Mouse (Mus musculus): Measurements from ENCODE around the gene Cdk2. TPM values are rescaled to one million over a fixed set of nuclear protein-coding genes. Genes with fewer than 3 reads are reported as not detected.
"Not testable (repeated sequence)": the region's sequence is repeated elsewhere in the genome, so short reads cannot be mapped to it uniquely, and the experiment has no call there.

Cdk2 gene
- polyA plus RNA-seq, 1 experiment from 2014 or later: 29.7 TPM

DNA sequence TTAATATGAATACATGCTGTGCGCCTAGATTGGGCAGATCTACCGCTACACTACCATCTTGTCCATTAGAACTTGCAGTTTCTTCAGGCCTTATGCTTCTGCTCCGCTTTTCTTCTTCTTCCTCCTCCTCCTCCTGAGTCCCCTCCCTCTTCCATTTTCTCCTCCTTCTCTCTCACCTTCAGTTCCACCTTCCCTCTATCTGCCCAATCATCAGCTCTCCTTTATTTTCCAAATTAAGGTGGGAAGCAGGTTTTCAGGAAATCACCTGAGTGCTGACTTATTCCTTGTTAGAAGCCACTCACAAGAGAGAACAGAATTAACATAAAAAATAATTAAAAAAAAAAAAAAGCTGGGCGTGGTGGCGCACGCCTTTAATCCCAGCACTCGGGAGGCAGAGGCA, 6.5 kb upstream of the Cdk2 start:
- not testable (repeated sequence) for H3K27ac ChIP-seq (ENCODE audit: low read length); ATAC-seq; H3K36me3 ChIP-seq (ENCODE audit: control insufficient read depth, insufficient read depth); H3K4me2 ChIP-seq (ENCODE audit: low read length); H3K27me3 ChIP-seq (replicated peaks; ENCODE audit: control insufficient read depth, insufficient read depth, low read length); H3K9me3 ChIP-seq (ENCODE audit: control insufficient read depth, low read length); H3K9ac ChIP-seq (replicated peaks; ENCODE audit: low read depth, low read length); H3K4me1 ChIP-seq (replicated peaks; ENCODE audit: control insufficient read depth, insufficient read depth, low read length); H3K4me3 ChIP-seq (replicated peaks; ENCODE audit: low read length)
- 97% methylated on average over 7 of the region's 7 CpGs for WGBS

DNA sequence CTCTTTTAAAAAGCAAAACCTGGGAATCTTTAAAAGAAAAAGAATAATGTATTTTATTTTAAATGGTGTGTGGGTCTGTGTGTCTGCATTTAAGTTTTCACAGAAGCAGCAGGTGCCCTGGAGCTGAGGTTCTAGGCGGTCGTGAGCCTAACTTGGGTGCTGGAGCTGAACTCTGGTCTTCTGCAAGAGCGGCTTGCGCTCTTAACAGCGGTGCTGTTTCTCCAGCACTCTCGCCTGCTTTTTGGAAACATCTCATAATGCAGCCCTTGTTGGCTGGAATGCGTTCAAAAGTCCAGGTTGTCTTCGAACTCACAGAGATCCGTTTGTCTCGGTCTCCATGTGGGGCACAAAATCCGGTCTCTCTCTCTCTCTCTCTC, 474 bp upstream of the Cdk2 start:
- H3K36me3 ChIP-seq (ENCODE audit: control insufficient read depth, insufficient read depth): no peaks in the 10 kb centered on the region
- no peaks in the 10 kb centered on the region for H3K9me3 ChIP-seq (ENCODE audit: control insufficient read depth, low read length)
- H3K27ac ChIP-seq (ENCODE audit: low read length): no peak overlapping the region
- 7% methylated on average over 11 of the region's 11 CpGs for WGBS
- H3K4me3 ChIP-seq (replicated peaks; ENCODE audit: low read length): peak overlapping the region; percentile 81
- peak overlapping the region; percentile 94 for H3K4me2 ChIP-seq (ENCODE audit: low read length)
- peak; percentile 16; the same call in 1 of the 2 replicates for ATAC-seq
- H3K9ac ChIP-seq (replicated peaks; ENCODE audit: low read depth, low read length): peak overlapping the region; percentile 48; the same call in 1 of the 2 replicates
- H3K27me3 ChIP-seq (replicated peaks; ENCODE audit: control insufficient read depth, insufficient read depth, low read length): no peaks in the 10 kb centered on the region
- peaks cover 16% of the 10 kb centered on the region for H3K4me1 ChIP-seq (replicated peaks; ENCODE audit: control insufficient read depth, insufficient read depth, low read length)

DNA sequence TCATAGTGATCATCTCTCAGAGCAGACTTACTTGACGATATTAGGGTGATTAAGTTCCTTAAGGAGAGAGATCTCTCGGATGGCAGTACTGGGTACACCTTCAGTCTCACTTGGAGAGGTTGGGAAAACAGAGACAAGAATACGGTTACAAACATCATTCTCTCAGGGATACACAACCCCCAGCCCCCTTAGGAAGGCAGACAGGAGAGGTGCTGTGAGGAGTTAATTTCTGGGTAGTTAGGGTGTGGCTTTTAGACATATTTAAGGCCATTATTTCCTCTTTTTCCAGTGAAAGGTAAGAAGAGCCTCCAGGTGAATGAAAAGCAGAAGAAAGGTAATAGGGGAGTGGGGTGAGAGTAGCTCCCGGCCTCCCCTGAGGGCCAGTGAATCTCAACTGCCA, 936 bp downstream of the Cdk2 start, which contains the start of gene Pmel:
Pmel (plus strand) TSS at position 301 of the 400 bp plus-strand sequence.
- no peak for ATAC-seq
- Histone ChIP-seq H3K9ac (replicated peaks; ENCODE audit: low read depth, low read length) (peak within 1 kb of the TSS; percentile 61), H3K36me3 (ENCODE audit: control insufficient read depth, insufficient read depth) (no peaks in the 10 kb centered on the region), H3K9me3 (ENCODE audit: control insufficient read depth, low read length) (no peaks in the 10 kb centered on the region), H3K27me3 (replicated peaks; ENCODE audit: control insufficient read depth, insufficient read depth, low read length) (no peaks in the 10 kb centered on the region), H3K4me1 (replicated peaks; ENCODE audit: control insufficient read depth, insufficient read depth, low read length) (peaks cover 16% of the 10 kb centered on the region), H3K4me3 (replicated peaks; ENCODE audit: low read length) (peak within 1 kb of the TSS; percentile 81), H3K27ac (ENCODE audit: low read length) (peak within 1 kb of the TSS; percentile 81), H3K4me2 (ENCODE audit: low read length) (peak within 1 kb of the TSS; percentile 94)
- WGBS: 14% methylated on average over 4 of the region's 4 CpGs

DNA sequence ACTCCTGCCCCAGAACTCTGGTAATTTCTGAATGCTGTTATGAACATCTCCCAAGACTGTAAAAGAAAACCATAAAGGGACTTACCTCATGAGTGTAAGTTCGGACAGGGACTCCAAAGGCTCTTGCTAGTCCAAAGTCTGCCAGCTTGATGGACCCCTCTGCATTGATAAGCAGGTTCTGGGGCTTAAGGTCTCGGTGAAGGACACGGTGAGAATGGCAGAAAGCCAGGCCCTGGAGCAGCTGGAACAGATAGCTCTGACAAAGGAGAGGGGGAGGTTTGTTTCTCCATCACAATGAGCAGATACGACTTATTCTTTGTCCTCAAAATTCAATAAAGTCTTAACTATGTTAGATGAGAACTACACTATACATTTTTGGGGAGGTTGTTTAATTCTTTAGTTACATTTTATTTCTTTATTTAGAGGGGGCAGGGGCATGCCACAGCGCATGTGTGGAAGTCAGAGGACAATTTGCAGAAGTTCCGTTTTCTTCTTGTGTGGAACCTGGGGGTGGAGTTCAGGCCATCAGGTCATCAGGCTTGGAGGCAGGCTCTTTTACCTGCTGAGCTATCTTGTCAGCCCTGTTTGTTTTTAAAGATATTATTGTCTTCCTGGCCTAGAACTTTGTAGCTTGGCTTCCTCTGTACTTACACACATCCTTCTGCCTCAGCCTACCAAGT, 2.4 kb downstream of the Cdk2 start:
- WGBS: 77% methylated on average over 6 of the region's 6 CpGs
- no peak for ATAC-seq
- Histone ChIP-seq H3K27me3 (replicated peaks; ENCODE audit: control insufficient read depth, insufficient read depth, low read length) (no peaks in the 10 kb centered on the region), H3K9ac (replicated peaks; ENCODE audit: low read depth, low read length) (no peak overlapping the region), H3K9me3 (ENCODE audit: control insufficient read depth, low read length) (no peaks in the 10 kb centered on the region), H3K4me2 (ENCODE audit: low read length) (no peak overlapping the region), H3K27ac (ENCODE audit: low read length) (no peak overlapping the region), H3K4me3 (replicated peaks; ENCODE audit: low read length) (no peak overlapping the region), H3K36me3 (ENCODE audit: control insufficient read depth, insufficient read depth) (no peaks in the 10 kb centered on the region), H3K4me1 (replicated peaks; ENCODE audit: control insufficient read depth, insufficient read depth, low read length) (peaks cover 16% of the 10 kb centered on the region)

DNA sequence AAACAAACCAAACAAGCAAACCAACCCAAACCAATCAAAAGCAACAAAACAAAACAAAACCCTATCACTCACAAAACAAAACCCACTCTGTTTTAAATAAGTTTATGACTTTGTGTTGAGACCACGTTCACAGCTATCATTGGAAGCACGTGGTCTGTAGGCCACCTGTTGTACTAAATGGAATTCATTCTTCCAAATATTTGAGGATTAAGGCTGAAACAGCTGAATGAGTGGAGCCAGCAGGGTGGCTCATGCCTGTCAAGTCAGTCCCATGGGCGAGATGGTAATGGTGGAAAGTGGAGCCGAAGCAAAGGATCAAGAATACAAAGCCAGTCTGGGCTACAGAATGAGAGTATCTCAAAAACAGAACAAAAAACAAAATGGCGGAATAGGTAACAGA, 4.1 kb downstream of the Cdk2 start:
- Histone ChIP-seq H3K4me3 (replicated peaks; ENCODE audit: low read length) (no peak overlapping the region), H3K27me3 (replicated peaks; ENCODE audit: control insufficient read depth, insufficient read depth, low read length) (no peaks in the 10 kb centered on the region), H3K9me3 (ENCODE audit: control insufficient read depth, low read length) (no peaks in the 10 kb centered on the region), H3K4me1 (replicated peaks; ENCODE audit: control insufficient read depth, insufficient read depth, low read length) (peaks cover 20% of the 10 kb centered on the region), H3K36me3 (ENCODE audit: control insufficient read depth, insufficient read depth) (no peaks in the 10 kb centered on the region), H3K27ac (ENCODE audit: low read length) (no peak overlapping the region), H3K9ac (replicated peaks; ENCODE audit: low read depth, low read length) (no peak overlapping the region), H3K4me2 (ENCODE audit: low read length) (no peak overlapping the region)
- WGBS: 86% methylated on average over 5 of the region's 5 CpGs
- no peak for ATAC-seq

DNA sequence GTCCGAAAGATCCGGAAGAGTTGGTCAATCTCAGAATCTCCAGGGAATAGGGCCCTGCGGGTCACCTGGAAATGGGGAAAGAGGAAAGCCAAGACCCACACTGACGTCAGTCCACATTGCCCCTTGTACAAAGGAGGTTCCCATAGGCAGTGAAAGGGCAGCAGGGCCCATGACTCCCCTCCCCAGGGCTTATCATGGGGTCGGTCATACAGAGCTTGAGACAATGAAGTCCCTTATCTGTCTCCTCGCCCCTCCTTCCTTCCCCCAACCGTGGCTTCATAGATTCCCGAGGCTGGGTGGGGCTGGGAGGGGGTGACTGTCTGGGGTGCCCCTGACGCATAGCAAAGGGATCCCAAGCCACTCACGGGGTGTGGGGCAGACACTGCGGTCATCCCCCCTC, 5.2 kb downstream of the Cdk2 start:
- H3K4me1 ChIP-seq (replicated peaks; ENCODE audit: control insufficient read depth, insufficient read depth, low read length): peaks cover 21% of the 10 kb centered on the region
- no peak overlapping the region for H3K4me2 ChIP-seq (ENCODE audit: low read length)
- H3K27ac ChIP-seq (ENCODE audit: low read length): no peak overlapping the region
- no peak for ATAC-seq
- no peak overlapping the region for H3K9ac ChIP-seq (replicated peaks; ENCODE audit: low read depth, low read length)
- no peaks in the 10 kb centered on the region for H3K36me3 ChIP-seq (ENCODE audit: control insufficient read depth, insufficient read depth)
- no peak overlapping the region for H3K4me3 ChIP-seq (replicated peaks; ENCODE audit: low read length)
- 88% methylated on average over 11 of the region's 11 CpGs for WGBS
- H3K27me3 ChIP-seq (replicated peaks; ENCODE audit: control insufficient read depth, insufficient read depth, low read length): no peaks in the 10 kb centered on the region
- no peaks in the 10 kb centered on the region for H3K9me3 ChIP-seq (ENCODE audit: control insufficient read depth, low read length)

DNA sequence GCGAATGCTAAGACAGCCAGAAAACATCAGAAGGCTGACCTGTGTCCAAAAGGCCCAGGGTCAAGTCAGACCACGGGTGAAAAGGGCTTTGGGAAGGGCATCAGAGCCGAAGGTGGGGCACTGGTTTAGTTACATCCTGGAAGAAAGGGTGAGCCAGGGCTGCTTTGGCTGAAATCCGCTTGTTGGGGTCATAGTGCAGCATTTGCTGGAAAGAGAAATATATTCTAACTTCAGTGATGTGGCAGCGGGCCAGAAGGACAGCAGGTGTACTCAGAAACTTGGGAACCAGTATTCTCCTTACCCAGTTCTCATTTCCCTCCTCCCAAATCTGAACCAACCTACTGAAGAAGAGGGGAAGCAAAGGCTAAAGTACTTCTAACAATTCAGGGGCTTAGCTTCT, 5.8 kb downstream of the Cdk2 start:
- ATAC-seq: no peak
- Histone ChIP-seq H3K4me1 (replicated peaks; ENCODE audit: control insufficient read depth, insufficient read depth, low read length) (peaks cover 20% of the 10 kb centered on the region), H3K36me3 (ENCODE audit: control insufficient read depth, insufficient read depth) (no peaks in the 10 kb centered on the region), H3K4me3 (replicated peaks; ENCODE audit: low read length) (no peak overlapping the region), H3K9ac (replicated peaks; ENCODE audit: low read depth, low read length) (no peak overlapping the region), H3K27ac (ENCODE audit: low read length) (no peak overlapping the region), H3K9me3 (ENCODE audit: control insufficient read depth, low read length) (no peaks in the 10 kb centered on the region), H3K4me2 (ENCODE audit: low read length) (no peak overlapping the region), H3K27me3 (replicated peaks; ENCODE audit: control insufficient read depth, insufficient read depth, low read length) (no peaks in the 10 kb centered on the region)
- 85% methylated on average over 5 of the region's 5 CpGs for WGBS

DNA sequence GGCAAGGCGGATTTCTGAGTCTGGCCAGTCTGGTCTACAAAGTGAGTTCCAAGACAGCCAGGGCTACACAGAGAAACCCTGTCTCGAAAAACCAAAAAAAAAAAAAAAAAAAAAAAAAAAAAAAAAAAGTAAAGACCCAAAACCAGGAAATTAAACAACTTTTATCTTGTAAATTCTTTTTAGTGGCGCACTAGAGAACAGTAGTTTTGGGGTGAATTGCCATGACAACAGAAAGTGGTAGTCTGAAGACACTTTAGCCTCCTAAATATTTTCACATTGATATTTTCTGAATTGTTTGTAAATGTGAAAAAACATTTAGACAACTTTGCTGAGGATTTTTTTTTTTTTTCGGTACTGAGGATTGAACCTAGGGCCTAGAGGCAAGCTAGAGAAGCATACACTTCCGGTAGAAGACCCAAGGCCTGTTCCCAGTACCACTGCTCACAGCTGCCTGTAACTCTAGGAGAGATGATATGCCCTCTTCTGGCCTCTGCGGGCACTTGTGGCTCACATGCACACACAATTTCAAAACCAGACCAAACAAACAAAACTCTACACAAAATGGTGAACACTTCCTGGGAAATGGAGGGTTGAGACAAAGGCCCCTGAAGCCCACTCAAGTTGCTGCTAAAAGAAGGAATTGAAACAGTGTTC, 7.6 kb downstream of the Cdk2 start:
- Histone ChIP-seq H3K27ac (ENCODE audit: low read length) (peak overlapping the region; percentile 87), H3K27me3 (replicated peaks; ENCODE audit: control insufficient read depth, insufficient read depth, low read length) (no peaks in the 10 kb centered on the region), H3K4me1 (replicated peaks; ENCODE audit: control insufficient read depth, insufficient read depth, low read length) (peaks cover 15% of the 10 kb centered on the region), H3K36me3 (ENCODE audit: control insufficient read depth, insufficient read depth) (no peaks in the 10 kb centered on the region), H3K9me3 (ENCODE audit: control insufficient read depth, low read length) (no peaks in the 10 kb centered on the region), H3K9ac (replicated peaks; ENCODE audit: low read depth, low read length) (no peak overlapping the region; the same call in 1 of the 2 replicates), H3K4me2 (ENCODE audit: low read length) (peak overlapping the region; percentile 67), H3K4me3 (replicated peaks; ENCODE audit: low read length) (peak overlapping the region; percentile 50)
- no peak for ATAC-seq
- WGBS: 87% methylated on average over 6 of the region's 6 CpGs

DNA sequence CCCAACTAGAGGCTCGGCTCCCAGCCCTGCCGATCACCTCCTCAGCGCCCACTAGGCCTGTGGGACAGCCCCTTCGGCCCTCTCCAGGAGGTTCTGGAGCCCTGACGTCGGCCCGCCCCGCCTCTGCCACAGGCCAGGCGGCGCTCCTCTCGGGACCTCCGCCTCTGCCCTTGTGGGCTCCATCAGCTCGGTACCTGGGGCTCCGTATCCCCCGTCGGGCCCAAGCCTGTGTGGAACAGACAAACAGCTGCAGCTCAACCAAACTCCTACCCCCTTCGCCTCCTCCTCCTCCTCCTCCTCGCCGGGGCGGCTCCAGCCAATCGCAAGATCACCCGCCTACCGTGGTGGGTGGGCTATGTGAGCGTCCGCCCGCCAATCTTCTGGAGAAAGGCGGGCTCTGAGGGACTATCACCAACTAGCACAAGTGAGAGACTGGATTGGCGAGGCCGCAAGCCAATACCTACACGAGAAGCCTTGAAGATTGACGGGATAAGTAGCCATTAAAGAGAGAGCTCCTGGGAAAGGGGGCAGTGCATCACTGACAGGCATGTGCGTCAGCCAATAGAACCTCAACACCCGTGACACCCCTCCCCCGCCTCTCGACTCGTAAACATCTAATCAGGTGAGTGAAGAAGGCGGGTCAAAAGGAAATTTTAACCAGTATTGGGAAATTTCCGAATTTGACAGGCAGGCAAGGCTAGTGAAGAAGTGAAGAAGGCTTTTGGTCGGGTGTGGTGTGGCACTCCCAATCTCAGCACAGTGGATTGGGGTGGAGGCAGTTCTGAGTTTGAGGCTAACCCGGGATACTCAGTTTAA, 8.6 kb downstream of the Cdk2 start, which contains the start of gene Rab5b:
Rab5b (minus strand) TSS at position 273 of the 816 bp plus-strand sequence.
- H3K9me3 ChIP-seq (ENCODE audit: control insufficient read depth, low read length): no peaks in the 10 kb centered on the region
- H3K4me1 ChIP-seq (replicated peaks; ENCODE audit: control insufficient read depth, insufficient read depth, low read length): peaks cover 17% of the 10 kb centered on the region
- under 1% methylated on average over 40 of the region's 40 CpGs for WGBS
- H3K9ac ChIP-seq (replicated peaks; ENCODE audit: low read depth, low read length): peak within 1 kb of the TSS; percentile 79
- H3K36me3 ChIP-seq (ENCODE audit: control insufficient read depth, insufficient read depth): no peaks in the 10 kb centered on the region
- ATAC-seq: peak; percentile 98
- peak within 1 kb of the TSS; percentile 55 for H3K4me3 ChIP-seq (replicated peaks; ENCODE audit: low read length)
- H3K27ac ChIP-seq (ENCODE audit: low read length): peak within 1 kb of the TSS; percentile 91
- no peaks in the 10 kb centered on the region for H3K27me3 ChIP-seq (replicated peaks; ENCODE audit: control insufficient read depth, insufficient read depth, low read length)
- peak within 1 kb of the TSS; percentile 68 for H3K4me2 ChIP-seq (ENCODE audit: low read length)

All from forebrain, embryonic 16.5 days (tissue).